Mouse (Mus musculus) stomach, postnatal 0 days (tissue): Measurements from ENCODE around the gene Scrg1.
"Not testable (repeated sequence)": the region's sequence is repeated elsewhere in the genome, so short reads cannot be mapped to it uniquely, and the experiment has no call there.

Experiments
- CTCF ChIP-seq: IDR thresholded peaks from 2 replicates; pipeline ENCODE4 v1.5.1; 2016; ENCODE audit warnings: antibody characterized with exemption, low read depth, mild to moderate bottlenecking, moderate library complexity
- EP300 ChIP-seq: optimal IDR thresholded peaks from 2 replicates; pipeline ENCODE3; 2016; ENCODE audit warnings: antibody characterized with exemption

DNA sequence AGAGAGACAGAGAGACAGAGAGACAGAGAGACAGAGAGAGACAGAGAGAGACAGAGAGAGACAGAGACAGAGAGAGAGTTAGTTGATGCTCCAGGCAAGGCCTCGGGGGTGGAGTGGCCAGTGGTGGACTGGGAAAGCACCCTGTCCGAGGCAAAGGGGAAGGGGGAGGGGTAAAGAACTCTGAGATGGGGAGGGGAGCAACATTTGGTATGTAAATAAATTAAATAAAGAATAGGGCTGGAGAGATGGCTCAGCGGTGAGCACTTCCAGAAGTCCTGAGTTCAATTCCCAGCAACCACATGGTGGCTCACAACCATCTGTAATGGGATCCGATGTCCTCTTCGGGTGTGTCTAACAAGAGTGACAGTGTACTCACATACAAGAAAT, 25.8 kb upstream of the Scrg1 start:
- TF ChIP-seq EP300, CTCF: not testable (repeated sequence)
